Mouse (Mus musculus) limb, embryonic 11.5 days (tissue): ENCODE measurements around the gene Fthl17c. TPM values are rescaled to one million over a fixed set of nuclear protein-coding genes. Genes with fewer than 3 reads are reported as not detected.
A peak's percentile ranks its signal among the peaks of the same experiment; 100 is the strongest.
"Not testable (repeated sequence)": the region's sequence is repeated elsewhere in the genome, so short reads cannot be mapped to it uniquely, and the experiment has no call there.

Experiments
- ATAC-seq: fragments of 200-750 bp; cut with Nextera tagmentation; 2 replicates; pipeline ENCODE4 v1.8.0; 2017; ENCODE audit warnings: low read depth; ENCODE audit not compliant: insufficient number of reproducible peaks, low FRiP score, low TSS enrichment
- DNase-seq: peaks from one replicate; pipeline ENCODE4 v3.0.0-alpha.2; 2015; ENCODE audit warnings: low spot score
- H3K27ac ChIP-seq: fragments of 300-500 bp; sonication (generic); replicated peaks from 2 replicates; pipeline ENCODE4 v1.5.1; 2014; ENCODE audit warnings: low read depth, mild to moderate bottlenecking, low read length
- H3K27me3 ChIP-seq: fragments of 300-500 bp; sonication (generic); 2 replicates; pipeline ENCODE4 v1.6.1; 2014; ENCODE audit warnings: mild to moderate bottlenecking, low read length, mixed read lengths; ENCODE audit not compliant: control insufficient read depth, insufficient read depth
- H3K36me3 ChIP-seq: fragments of 300-500 bp; sonication (generic); 2 replicates; pipeline ENCODE4 v1.6.1; 2014; ENCODE audit warnings: mild to moderate bottlenecking, low read length, moderate library complexity, mixed read lengths; ENCODE audit not compliant: control insufficient read depth, insufficient read depth
- H3K4me1 ChIP-seq: fragments of 300-500 bp; sonication (generic); 2 replicates; pipeline ENCODE4 v1.6.1; 2014; ENCODE audit warnings: low read length, mixed read lengths; ENCODE audit not compliant: control insufficient read depth, insufficient read depth
- H3K4me2 ChIP-seq: fragments of 300-500 bp; sonication (generic); 2 replicates; pipeline ENCODE4 v1.6.1; 2014; ENCODE audit warnings: low read depth, mild to moderate bottlenecking, moderate library complexity; ENCODE audit not compliant: severe bottlenecking
- H3K4me3 ChIP-seq: fragments of 300-500 bp; sonication (generic); 2 replicates; pipeline ENCODE4 v1.5.1; 2014; ENCODE audit warnings: low read depth, low read length
- H3K9ac ChIP-seq: fragments of 300-500 bp; sonication (generic); 2 replicates; pipeline ENCODE4 v1.6.1; 2014; ENCODE audit warnings: mild to moderate bottlenecking, low read length
- H3K9me3 ChIP-seq: fragments of 300-500 bp; sonication (generic); 2 replicates; pipeline ENCODE4 v1.6.1; 2016; ENCODE audit warnings: low read length; ENCODE audit not compliant: control insufficient read depth
- WGBS: fragments of 180-500 bp; shearing (Covaris S2); extraction: QIAGEN DNeasy Blood & Tissue Kit; methylation state at CpG from one replicate; pipeline ENCODE4 v1.1.7; 2014; 5-methylcytosine and 5-hydroxymethylcytosine counted together
- polyA plus RNA-seq: library from polyadenylated mRNA; unstranded; fragments of >200 nt; fragmentation: Nextera tagmentation; extraction: Ambion mirVana; gene quantifications from 2 replicates; pipeline ENCODE4 v1.2.1, GENCODE M21; 2014

Gene Fthl17c
- polyA plus RNA-seq: not detected in 2 replicates

DNA sequence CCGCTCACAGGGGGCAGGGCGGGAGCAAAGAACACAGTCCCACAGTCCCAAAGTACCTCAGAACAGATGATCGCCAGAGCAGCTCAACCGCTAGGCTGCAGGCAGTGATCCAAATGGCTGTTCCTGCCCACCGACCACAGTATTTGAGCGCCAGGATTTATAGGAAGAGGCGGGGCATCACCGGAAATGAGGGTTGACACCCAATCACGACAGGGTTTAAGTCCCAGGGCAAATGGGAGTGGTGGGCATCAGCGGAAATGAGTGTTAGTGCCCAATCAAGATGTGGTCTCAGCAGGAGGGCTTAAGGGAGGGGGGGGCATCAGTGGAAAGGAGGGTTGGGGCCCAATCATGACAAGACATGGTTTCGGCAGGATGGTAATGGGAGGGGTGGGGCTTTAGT, at the start of gene Fthl17c:
Gene Fthl17c, minus strand, starts transcription at position 101 of the 400 bp plus-strand sequence.
- H3K36me3 ChIP-seq, H3K9ac ChIP-seq, H3K27me3 ChIP-seq, H3K4me3 ChIP-seq, DNase-seq, H3K4me2 ChIP-seq, H3K9me3 ChIP-seq, H3K4me1 ChIP-seq, H3K27ac ChIP-seq, ATAC-seq: not testable (repeated sequence)
- WGBS: no CpG with 5 or more reads among the region's 11 CpGs

DNA sequence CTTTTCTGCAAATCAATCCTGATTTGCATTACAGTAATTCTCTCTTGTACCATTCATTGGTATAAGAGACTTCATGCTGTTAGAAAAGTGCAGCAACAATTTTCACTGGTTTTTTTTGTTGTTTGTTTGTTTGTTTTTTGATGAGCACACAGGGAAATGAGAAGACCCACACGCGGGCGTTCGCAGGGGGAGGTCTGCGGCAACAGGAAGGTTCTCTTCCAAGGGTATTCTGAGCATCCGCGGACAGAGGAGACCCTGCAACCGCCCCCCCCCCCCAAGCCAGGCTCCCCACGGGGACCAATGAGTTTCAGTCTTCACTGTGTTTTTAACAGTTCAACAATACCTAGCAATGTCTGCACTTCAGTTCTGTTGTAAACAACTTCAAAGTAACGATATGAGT, 43.1 kb upstream of the Fthl17c start:
- Histone ChIP-seq H3K27ac (no peak overlapping the region), H3K4me1 (no peaks in the 10 kb centered on the region), H3K36me3 (no peaks in the 10 kb centered on the region), H3K27me3 (no peaks in the 10 kb centered on the region), H3K9ac (no peak overlapping the region), H3K4me2 (no peak overlapping the region), H3K9me3 (no peaks in the 10 kb centered on the region), H3K4me3 (no peak overlapping the region)
- DNase-seq (no peak), ATAC-seq (no peak)
- 57% methylated on average over 10 of the region's 10 CpGs for WGBS

DNA sequence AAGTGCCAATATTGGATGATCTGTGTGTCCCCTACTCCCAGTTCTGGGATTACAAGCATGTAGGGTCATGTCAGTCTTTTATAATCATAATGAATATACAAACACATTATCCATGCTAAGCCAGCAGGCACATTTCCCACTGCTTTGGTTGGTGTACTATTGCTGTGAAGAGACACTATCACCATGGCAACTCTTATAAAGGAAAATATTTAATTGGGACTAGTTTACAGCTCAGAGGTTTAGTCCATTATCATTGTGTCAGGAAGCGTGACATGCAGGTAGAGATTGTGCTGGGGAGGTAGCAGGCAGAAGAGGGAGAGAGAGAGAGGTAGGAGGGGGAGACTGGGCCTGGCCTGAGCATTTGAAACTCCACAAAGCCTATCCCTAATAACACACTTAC, 39.7 kb upstream of the Fthl17c start:
- 79% methylated on average over 1 of the region's 1 CpGs for WGBS
- no peaks in the 10 kb centered on the region for H3K27me3 ChIP-seq
- no peaks in the 10 kb centered on the region for H3K4me1 ChIP-seq
- no peak overlapping the region for H3K4me3 ChIP-seq
- no peak overlapping the region for H3K4me2 ChIP-seq
- no peaks in the 10 kb centered on the region for H3K9me3 ChIP-seq
- ATAC-seq: no peak
- no peak for DNase-seq
- H3K36me3 ChIP-seq: no peaks in the 10 kb centered on the region
- H3K9ac ChIP-seq: no peak overlapping the region
- no peak overlapping the region for H3K27ac ChIP-seq

DNA sequence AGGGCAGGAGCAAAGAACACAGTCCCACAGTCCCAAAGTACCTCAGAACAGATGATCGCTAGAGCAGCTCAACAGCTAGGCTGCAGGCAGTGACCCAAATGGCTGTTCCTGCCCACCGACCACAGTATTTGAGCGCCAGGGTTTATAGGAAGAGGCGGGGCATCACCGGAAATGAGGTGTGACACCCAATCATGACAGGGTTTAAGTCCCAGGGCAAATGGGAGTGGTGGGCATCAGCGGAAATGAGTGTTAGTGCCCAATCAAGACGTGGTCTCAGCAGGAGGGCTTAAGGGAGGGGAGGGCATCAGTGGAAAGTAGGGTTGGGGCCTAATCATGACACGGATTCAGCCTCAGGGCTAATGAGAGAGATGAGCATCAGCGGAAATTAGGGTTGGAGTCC, 10.3 kb upstream of the Fthl17c start, which contains the start of gene Fthl17d:
Gene Fthl17d, minus strand, starts transcription at position 101 of the 400 bp plus-strand sequence.
- H3K4me3 ChIP-seq, H3K36me3 ChIP-seq, H3K9me3 ChIP-seq, DNase-seq, H3K4me1 ChIP-seq, H3K9ac ChIP-seq, ATAC-seq, H3K4me2 ChIP-seq, H3K27me3 ChIP-seq, H3K27ac ChIP-seq: not testable (repeated sequence)
- WGBS: no CpG with 5 or more reads among the region's 9 CpGs

DNA sequence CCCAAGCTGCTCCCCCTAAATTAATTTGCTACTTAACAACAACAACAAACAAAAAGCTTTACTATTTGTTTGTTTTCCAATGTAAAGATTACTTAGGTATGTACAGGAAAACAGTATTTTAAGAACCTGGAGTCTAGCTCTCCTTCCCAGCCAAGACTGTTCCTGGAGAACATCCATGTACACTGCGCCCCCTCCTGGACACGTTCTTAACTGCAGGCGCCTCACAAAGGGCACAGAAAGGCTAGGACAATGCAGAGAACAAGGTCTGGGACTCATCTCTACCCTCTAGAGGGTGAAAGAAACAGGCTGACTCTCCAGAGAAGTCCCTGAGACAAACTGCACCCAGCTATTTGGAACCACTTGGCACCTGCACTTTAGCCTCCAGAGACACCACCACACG, 11.7 kb downstream of the Fthl17c start:
- not testable (repeated sequence) for H3K4me2 ChIP-seq, H3K4me3 ChIP-seq, H3K9ac ChIP-seq, H3K36me3 ChIP-seq, H3K9me3 ChIP-seq, H3K27ac ChIP-seq, DNase-seq, H3K4me1 ChIP-seq, H3K27me3 ChIP-seq, ATAC-seq
- 34% methylated on average over 4 of the region's 4 CpGs for WGBS

DNA sequence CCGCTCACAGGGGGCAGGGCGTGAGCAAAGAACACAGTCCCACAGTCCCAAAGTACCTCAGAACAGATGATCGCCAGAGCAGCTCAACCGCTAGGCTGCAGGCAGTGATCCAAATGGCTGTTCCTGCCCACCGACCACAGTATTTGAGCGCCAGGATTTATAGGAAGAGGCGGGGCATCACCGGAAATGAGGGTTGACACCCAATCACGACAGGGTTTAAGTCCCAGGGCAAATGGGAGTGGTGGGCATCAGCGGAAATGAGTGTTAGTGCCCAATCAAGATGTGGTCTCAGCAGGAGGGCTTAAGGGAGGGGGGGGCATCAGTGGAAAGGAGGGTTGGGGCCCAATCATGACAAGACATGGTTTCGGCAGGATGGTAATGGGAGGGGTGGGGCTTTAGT, 13.5 kb downstream of the Fthl17c start, which contains the start of gene Fthl17b:
Gene Fthl17b, minus strand, starts transcription at position 101 of the 400 bp plus-strand sequence.
- H3K4me2 ChIP-seq, H3K27me3 ChIP-seq, H3K27ac ChIP-seq, H3K36me3 ChIP-seq, H3K9me3 ChIP-seq, ATAC-seq, H3K9ac ChIP-seq, DNase-seq, H3K4me1 ChIP-seq, H3K4me3 ChIP-seq: not testable (repeated sequence)
- 94% methylated on average over 2 of the region's 11 CpGs for WGBS

DNA sequence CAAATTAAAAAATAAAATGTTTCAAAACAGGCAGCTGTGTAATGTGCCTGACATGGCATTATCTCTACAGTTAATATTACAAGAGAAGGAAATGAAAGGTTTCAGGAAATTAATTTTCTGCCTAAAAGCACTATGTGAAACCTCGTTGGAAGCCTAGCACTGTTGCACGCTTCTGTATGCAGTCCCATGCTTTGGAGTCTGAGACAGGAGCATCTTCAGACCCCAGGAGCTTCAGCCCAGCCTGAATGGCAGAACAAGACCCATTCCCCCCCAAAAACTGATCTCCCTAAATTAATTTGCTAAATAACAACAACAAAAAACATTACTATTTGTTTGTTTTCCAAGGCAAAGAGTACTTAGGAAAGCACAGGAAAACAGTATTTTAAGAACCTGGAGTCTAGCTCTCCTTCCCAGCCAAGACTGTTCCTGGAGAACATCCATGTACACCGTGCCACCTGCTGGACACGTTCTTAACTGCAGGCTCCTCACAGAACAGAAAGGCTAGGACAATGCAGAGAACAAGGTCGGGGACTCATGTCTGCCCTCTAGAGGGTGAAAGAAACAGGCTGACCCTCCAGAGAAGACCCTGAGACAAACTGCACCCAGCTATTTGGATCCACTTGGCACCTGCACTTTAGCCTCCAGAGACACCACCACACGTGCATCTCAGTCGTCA, 28.1 kb downstream of the Fthl17c start:
- H3K9ac ChIP-seq, H3K9me3 ChIP-seq, H3K4me2 ChIP-seq, H3K27me3 ChIP-seq, H3K36me3 ChIP-seq, H3K4me3 ChIP-seq, H3K4me1 ChIP-seq, H3K27ac ChIP-seq, ATAC-seq: not testable (repeated sequence)
- DNase-seq: peak; percentile 88
- WGBS: 19% methylated on average over 6 of the region's 7 CpGs

DNA sequence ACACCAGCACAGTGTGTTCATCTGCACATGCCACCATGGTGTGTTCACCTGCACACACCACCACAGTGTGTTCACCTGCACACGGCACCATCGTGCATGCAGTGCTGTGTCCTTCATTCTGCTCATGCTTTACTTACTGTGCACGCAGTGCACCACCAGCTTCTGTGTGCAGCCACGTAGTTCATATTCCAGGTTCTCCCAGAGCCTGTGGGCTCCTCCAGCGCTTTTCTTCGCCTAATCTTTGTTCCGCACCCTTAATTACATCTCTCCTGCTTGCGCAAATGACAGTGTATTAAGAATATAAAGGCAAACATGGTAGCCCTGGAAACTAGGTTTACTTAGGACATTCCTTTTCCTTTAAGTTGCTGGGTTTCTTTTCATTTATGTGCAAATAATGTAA, 32.3 kb downstream of the Fthl17c start:
- DNase-seq: no peak
- ATAC-seq: no peak
- no peaks in the 10 kb centered on the region for H3K4me1 ChIP-seq
- H3K4me2 ChIP-seq: no peak overlapping the region
- H3K4me3 ChIP-seq: no peak overlapping the region
- H3K27ac ChIP-seq: no peak overlapping the region
- 84% methylated on average over 8 of the region's 8 CpGs for WGBS
- no peaks in the 10 kb centered on the region for H3K36me3 ChIP-seq
- no peak overlapping the region for H3K9ac ChIP-seq
- no peaks in the 10 kb centered on the region for H3K27me3 ChIP-seq
- no peaks in the 10 kb centered on the region for H3K9me3 ChIP-seq

DNA sequence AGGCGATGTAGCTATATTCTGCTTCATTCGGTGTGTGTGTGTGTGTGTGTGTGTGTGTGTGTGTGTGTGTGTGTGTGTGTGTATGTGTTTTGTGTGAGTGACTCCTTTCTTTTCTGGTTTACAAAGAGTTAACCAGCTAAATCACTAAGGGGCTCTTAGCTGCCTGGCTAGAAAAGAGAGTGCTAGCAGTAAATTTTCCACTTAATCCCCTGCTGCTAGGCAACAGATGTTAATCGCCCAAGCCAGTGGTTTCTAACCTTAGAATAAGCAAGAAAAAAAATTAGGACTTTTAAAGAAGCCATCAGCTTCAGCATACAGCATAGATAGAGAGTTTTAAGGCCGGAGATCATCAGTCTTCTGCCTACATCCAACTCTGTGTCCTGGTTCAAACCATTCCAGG, 49.1 kb downstream of the Fthl17c start:
- peak; percentile 22 for DNase-seq
- H3K9ac ChIP-seq: no peak overlapping the region
- H3K9me3 ChIP-seq: no peaks in the 10 kb centered on the region
- no peaks in the 10 kb centered on the region for H3K36me3 ChIP-seq
- WGBS: 38% methylated on average over 4 of the region's 4 CpGs
- H3K4me3 ChIP-seq: no peak overlapping the region
- H3K4me1 ChIP-seq: no peaks in the 10 kb centered on the region
- H3K27ac ChIP-seq: no peak overlapping the region
- H3K4me2 ChIP-seq: no peak overlapping the region
- H3K27me3 ChIP-seq: no peaks in the 10 kb centered on the region
- no peak for ATAC-seq
